Mouse (Mus musculus) urinary bladder, postnatal 0 days (tissue): ENCODE results near the gene Izumo3. TPM values are rescaled to one million over a fixed set of nuclear protein-coding genes. Genes with fewer than 3 reads are reported as not detected.

Experiments
- polyA plus RNA-seq: library from polyadenylated mRNA; unstranded; fragments of >200 nt; fragmentation: Nextera tagmentation; extraction: Ambion mirVana; gene quantifications from 2 replicates; pipeline ENCODE4 v1.2.1, GENCODE M21; 2015

Izumo3 gene
- not detected in 2 replicates for polyA plus RNA-seq

DNA sequence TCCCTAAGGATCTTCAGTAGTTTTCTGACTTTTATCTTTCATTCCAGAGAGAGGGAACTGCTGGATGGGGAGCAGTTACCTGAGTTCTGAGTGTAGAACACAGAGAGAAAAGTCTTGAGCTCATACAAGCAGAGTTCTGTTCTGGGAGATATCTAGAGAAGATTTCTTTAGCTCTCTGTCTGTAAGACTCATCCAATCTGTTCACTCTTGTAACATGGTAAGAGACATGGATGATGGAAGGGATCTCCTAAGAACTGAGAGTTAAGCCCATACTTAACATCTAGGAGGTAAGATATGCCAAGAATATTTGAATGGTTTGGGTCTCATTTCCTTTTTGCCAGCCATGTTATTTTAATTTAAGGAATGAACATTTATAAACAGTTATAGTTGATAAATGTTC, at the start of gene Izumo3:
TSS of gene Izumo3 (minus strand) at position 101 of the 400 bp plus-strand sequence.

DNA sequence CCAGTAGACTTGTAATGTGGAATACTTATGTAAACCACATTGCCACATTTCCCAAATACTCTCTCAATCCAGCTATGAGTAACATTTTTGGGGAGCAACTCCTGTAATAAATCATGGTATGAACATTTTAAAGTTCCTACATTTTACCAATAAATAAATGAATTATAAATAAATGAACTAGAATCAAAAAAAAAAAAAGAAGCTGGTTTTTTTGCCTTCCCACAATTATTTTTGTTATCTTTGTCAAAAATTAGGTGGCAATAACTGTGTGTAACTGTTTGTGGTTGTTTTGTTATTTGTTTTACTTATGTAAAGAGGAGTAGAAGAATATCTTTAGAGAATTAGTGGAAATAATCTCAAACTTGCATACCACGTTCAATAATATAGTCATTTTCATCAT, 44.6 kb upstream of the Izumo3 start, which contains the start of gene Gm12666:
TSS of gene Gm12666 (minus strand) at position 101 of the 400 bp plus-strand sequence.

Other genes with a start within 250 kb of the Izumo3 start
- gene Gm12666, start 44.5 kb upstream of the Izumo3 start, polyA plus RNA-seq: not detected in 2 replicates